In the genomic region with DNA sequence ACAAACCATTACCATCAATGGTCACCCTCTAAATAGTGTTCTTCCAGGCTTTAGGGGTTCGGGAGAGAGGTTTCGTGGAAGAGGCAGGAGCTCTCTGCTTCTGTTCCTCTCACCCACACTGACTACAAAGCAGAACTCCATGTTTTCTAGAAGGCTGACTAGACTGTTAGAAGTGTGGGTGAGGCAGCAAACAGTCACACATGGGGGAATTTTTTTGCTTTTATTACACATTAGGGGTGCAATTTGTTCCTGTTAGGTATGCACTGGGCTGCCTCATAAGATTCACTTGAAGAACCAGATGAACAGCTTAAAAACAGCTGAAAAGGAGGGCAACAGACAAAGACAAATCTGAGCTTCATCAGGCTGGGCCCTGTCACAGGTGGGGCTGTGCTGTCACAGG, we compare ENCODE assay signal across 23 mouse cellular contexts.
DNase-seq lines count a peak whose midpoint lies in the region; ATAC-seq and TF ChIP-seq lines count a peak whose summit lies in the region.
"Had no signal": no experiment of that assay in that cellular context is flagged by ENCODE, and none has a peak within 500 bp of the region (broad histone marks: within the 10 kb centered on the region; RNA-seq: fewer than 3 reads in every experiment).

No protein-coding gene starts in this region.

- H3K9ac ChIP-seq in forebrain, embryonic 11.5 days (ENCODE audit: low read length), result no peak overlapping the region
- no peak overlapping the region for H3K9ac ChIP-seq in forebrain, embryonic 16.5 days (replicated peaks; ENCODE audit: low read depth, low read length)
- H3K9ac ChIP-seq: embryonic facial prominence, embryonic 12.5 days; forebrain, embryonic 12.5 days; forebrain, postnatal 0 days had no signal

- no peaks in the 10 kb centered on the region for H3K9me3 ChIP-seq in forebrain, embryonic 11.5 days (ENCODE audit: control insufficient read depth, low read length)
- no peaks in the 10 kb centered on the region for H3K9me3 ChIP-seq in forebrain, embryonic 16.5 days (ENCODE audit: control insufficient read depth, low read length)
- H3K9me3 ChIP-seq: embryonic facial prominence, embryonic 10.5 days; embryonic facial prominence, embryonic 12.5 days; forebrain, embryonic 12.5 days; G1E had no signal

- H3K27me3 ChIP-seq in forebrain, embryonic 11.5 days (ENCODE audit: control insufficient read depth, insufficient read depth, low read length), result no peaks in the 10 kb centered on the region
- no peaks in the 10 kb centered on the region for H3K27me3 ChIP-seq in forebrain, embryonic 16.5 days (replicated peaks; ENCODE audit: control insufficient read depth, insufficient read depth, low read length)
- H3K27me3 ChIP-seq: embryonic facial prominence, embryonic 12.5 days; forebrain, embryonic 12.5 days had no signal

- 95% methylated on average over 2 of the region's 2 CpGs for WGBS in forebrain, embryonic 11.5 days
- 95% methylated on average over 2 of the region's 2 CpGs for WGBS in forebrain, embryonic 16.5 days

- DNase-seq in forebrain, embryonic 11.5 days (ENCODE audit: low spot score), result peak; percentile 2
- DNase-seq in layer of hippocampus, adult 2 months (ENCODE audit: low spot score in 2 of 2), result peak in 1 of 2 experiments; percentile 39
- no peak for DNase-seq in layer of hippocampus, postnatal 10 days (ENCODE audit: low spot score in 2 of 2)
- DNase-seq in right cerebral cortex, adult 18-20 months, result peak; percentile 46
- DNase-seq in right cerebral cortex, postnatal 25 days, result no peak
- DNase-seq: adrenal gland, adult 8-10 months; adrenal gland, postnatal 14 days; B cell, adult 2 months; cerebellum, adult 11-12 months; cerebellum, adult 2 months; cerebellum, adult 9-10 months; cerebellum, postnatal 10 days; cerebellum, postnatal 25 days; forebrain, postnatal 0 days had no signal

- no peaks in the 10 kb centered on the region for H3K36me3 ChIP-seq in forebrain, embryonic 11.5 days (ENCODE audit: control insufficient read depth, insufficient read depth, low read length)
- no peaks in the 10 kb centered on the region for H3K36me3 ChIP-seq in forebrain, embryonic 16.5 days (ENCODE audit: control insufficient read depth, insufficient read depth)
- H3K36me3 ChIP-seq: embryonic facial prominence, embryonic 10.5 days; embryonic facial prominence, embryonic 12.5 days; forebrain, embryonic 12.5 days; G1E had no signal

- H3K4me2 ChIP-seq in forebrain, embryonic 11.5 days (ENCODE audit: low read depth, low read length, severe bottlenecking), result no peak overlapping the region
- no peak overlapping the region for H3K4me2 ChIP-seq in forebrain, embryonic 16.5 days (ENCODE audit: low read length)
- H3K4me2 ChIP-seq: embryonic facial prominence, embryonic 12.5 days; forebrain, embryonic 12.5 days had no signal

- H3K27ac ChIP-seq in forebrain, embryonic 11.5 days (ENCODE audit: low read depth, low read length), result no peak overlapping the region
- no peak overlapping the region for H3K27ac ChIP-seq in forebrain, embryonic 16.5 days (ENCODE audit: low read length)
- H3K27ac ChIP-seq in layer of hippocampus, adult 2 months, result peak overlapping the region; percentile 81
- H3K27ac ChIP-seq: embryonic facial prominence, embryonic 10.5 days; embryonic facial prominence, embryonic 12.5 days; forebrain, embryonic 12.5 days had no signal

- no peak overlapping the region for H3K4me3 ChIP-seq in forebrain, embryonic 11.5 days (ENCODE audit: low read depth, low read length)
- H3K4me3 ChIP-seq in forebrain, embryonic 16.5 days (replicated peaks; ENCODE audit: low read length), result no peak overlapping the region
- no peak overlapping the region for H3K4me3 ChIP-seq in layer of hippocampus, adult 2 months
- H3K4me3 ChIP-seq: embryonic facial prominence, embryonic 10.5 days; embryonic facial prominence, embryonic 12.5 days; forebrain, embryonic 12.5 days had no signal

- TF ChIP-seq CTCF in layer of hippocampus, adult 2 months (conservative IDR thresholded peaks at IDR 0.05), result no peak

- no peak for ATAC-seq in forebrain, embryonic 11.5 days (replicated peaks; ENCODE audit: low FRiP score)
- no peak for ATAC-seq in forebrain, embryonic 16.5 days
- ATAC-seq: activated CD4-positive, CD25-positive, alpha-beta regulatory T cell, adult 4 months; CD4-positive, CD25-positive, alpha-beta regulatory T cell, adult 4 months; forebrain, embryonic 14.5 days; forebrain, postnatal 0 days; Patski had no signal

- no peaks in the 10 kb centered on the region for H3K4me1 ChIP-seq in forebrain, embryonic 11.5 days (replicated peaks; ENCODE audit: control insufficient read depth, insufficient read depth, low read length)
- no peaks in the 10 kb centered on the region for H3K4me1 ChIP-seq in forebrain, embryonic 16.5 days (replicated peaks; ENCODE audit: control insufficient read depth, insufficient read depth, low read length)
- H3K4me1 ChIP-seq: embryonic facial prominence, embryonic 12.5 days; forebrain, embryonic 12.5 days had no signal

Comparison
In these comparisons a context has a peak if more than half of its experiments do, and no peak if none do; other contexts are left out.
1. DNase-seq: peak in forebrain, embryonic 11.5 days (single experiment) and right cerebral cortex, adult 18-20 months (single experiment); none in layer of hippocampus, postnatal 10 days (0 of 2) and right cerebral cortex, postnatal 25 days (single experiment).